Mouse (Mus musculus) bone marrow, adult 2 months (tissue): ENCODE data around the gene Srgap2. TPM values are rescaled to one million over a fixed set of nuclear protein-coding genes. Genes with fewer than 3 reads are reported as not detected.

ENCODE experiments used
- H3K27ac ChIP-seq: fragments of 200-500 bp; 2 replicates; pipeline ENCODE4 v1.5.1; 2012; ENCODE audit warnings: low read depth, mild to moderate bottlenecking, control low read depth, inconsistent platforms, low read length; ENCODE audit not compliant: control insufficient read depth, poor library complexity, insufficient read depth
- H3K4me1 ChIP-seq: fragments of 200-500 bp; 2 replicates; pipeline ENCODE4 v1.6.1; 2011; ENCODE audit warnings: low read length; ENCODE audit not compliant: control insufficient read depth, insufficient read depth
- H3K4me3 ChIP-seq: fragments of 200-500 bp; replicated peaks from 2 replicates; pipeline ENCODE3; 2011; ENCODE audit warnings: mild to moderate bottlenecking, low read depth, low read length, control low read depth; ENCODE audit not compliant: control insufficient read depth
- CTCF ChIP-seq: fragments of 200-500 bp; IDR thresholded peaks from 2 replicates; pipeline ENCODE4 v1.5.1; 2011; ENCODE audit warnings: low read length, control low read depth; ENCODE audit not compliant: control insufficient read depth, insufficient read depth
- POLR2A ChIP-seq: fragments of 200-500 bp; IDR thresholded peaks from 2 replicates; pipeline ENCODE4 v1.6.1; 2011; ENCODE audit warnings: low read depth, mild to moderate bottlenecking, control low read depth, low read length, borderline replicate concordance; ENCODE audit not compliant: control insufficient read depth
- WGBS: fragments of 180-500 bp; shearing (Covaris S2); methylation state at CpG from one replicate; pipeline ENCODE4 v1.1.7; 2018; 5-methylcytosine and 5-hydroxymethylcytosine counted together
- polyA plus RNA-seq: library from polyadenylated mRNA; stranded (reverse); fragments of >200 nt; gene quantifications from 2 replicates; pipeline ENCODE4 v1.2.4, GENCODE M21; 2011; ENCODE audit warnings: low replicate concordance; ENCODE audit not compliant: missing spikeins, insufficient read depth, insufficient read length

Srgap2 gene
- polyA plus RNA-seq, 1 experiment = 27.2 TPM

- H3K4me3 ChIP-seq = no peak overlapping the region
- H3K4me1 ChIP-seq = no peaks in the 10 kb centered on the region
- H3K27ac ChIP-seq = no peak overlapping the region
- TF ChIP-seq POLR2A (no peak), CTCF (no peak)
- WGBS = 66% methylated on average over 3 of the region's 3 CpGs
Observed at GRCm38 (mm10) chr1:131516588-131516987, 10.6 kb downstream of the Srgap2 start.

GRCm38 (mm10) chr1:131514197-131514596 lies 13.0 kb downstream of the Srgap2 start:
- TF ChIP-seq POLR2A (no peak), CTCF (no peak)
- no peak overlapping the region for H3K4me3 ChIP-seq
- WGBS = 53% methylated on average over 1 of the region's 1 CpGs
- H3K27ac ChIP-seq = no peak overlapping the region
- no peaks in the 10 kb centered on the region; the same call in 1 of the 2 replicates for H3K4me1 ChIP-seq

GRCm38 (mm10) chr1:131513136-131513535 lies 14.0 kb downstream of the Srgap2 start:
- Histone ChIP-seq H3K4me3 (no peak overlapping the region), H3K4me1 (no peaks in the 10 kb centered on the region; the same call in 1 of the 2 replicates), H3K27ac (no peak overlapping the region)
- WGBS = 83% methylated on average over 2 of the region's 2 CpGs
- TF ChIP-seq CTCF (no peak), POLR2A (no peak)

GRCm38 (mm10) chr1:131511661-131512500 lies 15.3 kb downstream of the Srgap2 start:
- Histone ChIP-seq H3K4me3 (no peak overlapping the region), H3K4me1 (no peaks in the 10 kb centered on the region; the same call in 1 of the 2 replicates), H3K27ac (no peak overlapping the region)
- WGBS = 75% methylated on average over 3 of the region's 3 CpGs
- TF ChIP-seq POLR2A (no peak), CTCF (no peak)

GRCm38 (mm10) chr1:131511131-131511530 lies 16.0 kb downstream of the Srgap2 start:
- TF ChIP-seq POLR2A = no peak
- no peak for TF ChIP-seq CTCF
- Histone ChIP-seq H3K4me1 (no peaks in the 10 kb centered on the region; the same call in 1 of the 2 replicates), H3K4me3 (no peak overlapping the region), H3K27ac (no peak overlapping the region)

- no peaks in the 10 kb centered on the region for H3K4me1 ChIP-seq
Observed at GRCm38 (mm10) chr1:131501681-131502080, 25.5 kb downstream of the Srgap2 start.

GRCm38 (mm10) chr1:131498231-131498630 lies 28.9 kb downstream of the Srgap2 start:
- Histone ChIP-seq H3K4me1 (no peaks in the 10 kb centered on the region), H3K27ac (no peak overlapping the region), H3K4me3 (no peak overlapping the region)
- TF ChIP-seq POLR2A (no peak), CTCF (no peak)
- 58% methylated on average over 1 of the region's 1 CpGs for WGBS

More at GRCm38 (mm10) chr1:131501681-131502080, 25.5 kb downstream of the Srgap2 start:
- TF ChIP-seq CTCF = no peak
- TF ChIP-seq POLR2A = no peak
- Histone ChIP-seq H3K4me3 (no peak overlapping the region), H3K27ac (no peak overlapping the region)
- 24% methylated on average over 1 of the region's 1 CpGs for WGBS

- no peak for TF ChIP-seq POLR2A
- Histone ChIP-seq H3K27ac (no peak overlapping the region), H3K4me3 (no peak overlapping the region), H3K4me1 (peaks cover 1% of the 10 kb centered on the region; the same call in 1 of the 2 replicates)
- 61% methylated on average over 4 of the region's 4 CpGs for WGBS
Observed at GRCm38 (mm10) chr1:131493966-131494898, 32.9 kb downstream of the Srgap2 start.
